Mouse (Mus musculus) neural tube, embryonic 15.5 days (tissue): ENCODE measurements around the gene Mup13. TPM values are rescaled to one million over a fixed set of nuclear protein-coding genes. Genes with fewer than 3 reads are reported as not detected.
"Not testable (repeated sequence)": the region's sequence is repeated elsewhere in the genome, so short reads cannot be mapped to it uniquely, and the experiment has no call there.

Experiments
- ATAC-seq: fragments of 200-750 bp; cut with Nextera tagmentation; 2 replicates; pipeline ENCODE4 v1.8.0; 2017; ENCODE audit warnings: mild to moderate bottlenecking, moderate TSS enrichment, moderate library complexity; ENCODE audit not compliant: low FRiP score
- H3K27ac ChIP-seq: fragments of 300-500 bp; sonication (generic); replicated peaks from 2 replicates; pipeline ENCODE4 v1.5.1; 2015; ENCODE audit warnings: mild to moderate bottlenecking, inconsistent platforms
- H3K27me3 ChIP-seq: fragments of 300-500 bp; sonication (generic); replicated peaks from 2 replicates; pipeline ENCODE4 v1.6.1; 2015; ENCODE audit warnings: inconsistent platforms
- H3K36me3 ChIP-seq: fragments of 300-500 bp; sonication (generic); 2 replicates; pipeline ENCODE4 v1.6.1; 2015; ENCODE audit warnings: inconsistent platforms
- H3K4me1 ChIP-seq: fragments of 300-500 bp; sonication (generic); 2 replicates; pipeline ENCODE4 v1.6.1; 2015; ENCODE audit warnings: inconsistent platforms
- H3K4me2 ChIP-seq: fragments of 300-500 bp; sonication (generic); 2 replicates; pipeline ENCODE4 v1.6.1; 2015; ENCODE audit warnings: inconsistent platforms, mild to moderate bottlenecking, moderate library complexity
- H3K4me3 ChIP-seq: fragments of 300-500 bp; sonication (generic); replicated peaks from 2 replicates; pipeline ENCODE4 v1.5.1; 2015; ENCODE audit warnings: mild to moderate bottlenecking, inconsistent platforms
- H3K9ac ChIP-seq: fragments of 300-500 bp; sonication (generic); replicated peaks from 2 replicates; pipeline ENCODE4 v1.6.1; 2015; ENCODE audit warnings: mild to moderate bottlenecking, inconsistent platforms
- H3K9me3 ChIP-seq: fragments of 300-500 bp; sonication (generic); replicated peaks from 2 replicates; pipeline ENCODE4 v1.6.1; 2016; ENCODE audit warnings: inconsistent platforms
- WGBS: fragments of 180-500 bp; shearing (Covaris S2); methylation state at CpG from one replicate; pipeline ENCODE4 v1.1.7; 2015; ENCODE audit warnings: mixed read lengths; 5-methylcytosine and 5-hydroxymethylcytosine counted together
- polyA plus RNA-seq: library from polyadenylated mRNA; unstranded; fragments of >200 nt; fragmentation: Nextera tagmentation; extraction: Ambion mirVana; gene quantifications from 2 replicates; pipeline ENCODE4 v1.2.1, GENCODE M21; 2015

The Mup13 gene
- not detected in 2 replicates for polyA plus RNA-seq

DNA sequence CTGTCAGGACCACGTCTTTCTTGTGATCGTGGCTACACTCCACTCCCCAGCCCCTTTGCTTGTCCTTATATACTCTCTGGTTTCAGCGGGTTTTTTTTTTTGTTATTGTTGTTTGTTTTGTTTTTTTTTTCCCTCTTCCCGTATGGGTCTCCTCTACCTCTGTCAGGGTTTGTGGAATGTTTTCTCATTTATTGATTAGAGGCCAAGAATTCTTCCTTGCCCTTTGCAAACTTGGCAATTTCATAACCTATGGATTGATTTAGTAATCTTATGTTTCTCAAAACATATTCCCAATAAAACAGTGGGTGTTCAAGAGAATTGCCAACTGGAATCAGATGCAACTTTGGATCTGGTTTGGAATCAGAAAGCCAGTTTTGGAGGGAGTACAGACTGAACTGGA lies at the start of gene Mup13:
Gene Mup13, minus strand, starts transcription at position 101 of the 400 bp plus-strand sequence.
- not testable (repeated sequence) for H3K4me1 ChIP-seq, ATAC-seq, H3K4me3 ChIP-seq, H3K9me3 ChIP-seq, H3K27me3 ChIP-seq, H3K4me2 ChIP-seq, H3K27ac ChIP-seq, H3K36me3 ChIP-seq, H3K9ac ChIP-seq
- 86% methylated on average over 4 of the region's 4 CpGs for WGBS

Other genes with a start within 250 kb of the Mup13 start
- gene Mup14, start 75.7 kb upstream of the Mup13 start, polyA plus RNA-seq: not detected in 2 replicates
- gene Mup15, start 211.5 kb upstream of the Mup13 start, polyA plus RNA-seq: not detected in 2 replicates